Mouse (Mus musculus) megakaryocyte-erythroid progenitor cell, adult 5-6 weeks (primary cell): ENCODE measurements around the gene Pigs. TPM values are rescaled to one million over a fixed set of nuclear protein-coding genes. Genes with fewer than 3 reads are reported as not detected.
A peak's percentile ranks its signal among the peaks of the same experiment; 100 is the strongest.

Experiments
- ATAC-seq: replicated peaks from 2 replicates; pipeline ENCODE4 v1.8.0; 2016; ENCODE audit warnings: mild to moderate bottlenecking, inconsistent platforms; ENCODE audit not compliant: severe bottlenecking, poor library complexity, low FRiP score, low TSS enrichment
- total RNA-seq, 2 experiments: library from RNA; stranded (forward) in 1 of 2; stranded (reverse) in 1 of 2; fragments of 200-1000, 215-1000 nt in 1 of 2; fragments of >200 nt in 1 of 2; fragmentation: Nextera tagmentation in 1 of 2; gene quantifications; 2 replicates each; pipeline ENCODE4 v1.2.3; 2014 to 2017

Gene Pigs
- total RNA-seq (2014; fragmentation: Nextera tagmentation) (40.5 and 44.5 TPM in 2 replicates), total RNA-seq (2017) (10.0 and 10.4 TPM in 2 replicates)

DNA sequence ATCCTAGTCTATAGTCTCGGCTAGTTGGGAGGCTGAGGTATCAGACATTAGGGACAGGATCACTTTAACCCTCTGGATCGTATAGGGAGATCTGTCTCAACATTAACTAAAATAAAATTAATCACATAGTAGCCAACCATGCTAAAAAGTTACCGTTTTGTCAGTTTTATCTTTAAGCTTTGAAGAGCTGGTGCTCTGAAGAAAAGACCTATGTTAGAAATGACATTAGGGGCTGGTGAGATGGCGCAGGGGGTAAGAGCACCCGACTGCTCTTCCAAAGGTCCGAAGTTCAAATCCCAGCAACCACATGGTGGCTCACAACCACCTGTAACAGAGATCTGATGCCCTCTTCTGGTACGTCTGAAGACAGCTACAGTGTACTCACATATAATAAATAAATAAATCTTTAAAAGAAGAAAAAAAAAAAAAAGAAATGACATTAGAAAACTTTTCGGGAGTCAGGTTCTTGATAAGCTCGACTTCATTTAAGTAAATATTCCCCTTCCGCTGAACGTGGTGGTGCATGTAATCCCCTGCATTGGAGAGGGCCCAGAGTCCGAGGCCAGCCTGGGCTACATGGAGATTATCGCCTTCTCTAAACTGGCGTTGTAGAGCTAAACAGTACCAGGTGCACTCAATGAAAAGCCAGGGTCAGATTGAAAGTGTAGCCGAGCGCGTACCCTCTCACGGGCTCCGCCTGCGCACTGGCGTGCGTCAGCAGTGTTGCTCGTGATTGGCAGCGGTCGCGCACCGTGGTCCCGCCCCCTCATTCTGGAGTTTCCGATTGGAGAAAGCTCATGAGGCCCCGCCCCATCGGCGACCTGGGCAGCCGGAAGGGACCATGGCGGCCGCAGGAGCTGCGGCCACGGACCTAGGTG is at the start of gene Pigs:
Gene Pigs, plus strand, starts transcription at position 782 of the 878 bp plus-strand sequence.
- peak; percentile 97 for ATAC-seq

DNA sequence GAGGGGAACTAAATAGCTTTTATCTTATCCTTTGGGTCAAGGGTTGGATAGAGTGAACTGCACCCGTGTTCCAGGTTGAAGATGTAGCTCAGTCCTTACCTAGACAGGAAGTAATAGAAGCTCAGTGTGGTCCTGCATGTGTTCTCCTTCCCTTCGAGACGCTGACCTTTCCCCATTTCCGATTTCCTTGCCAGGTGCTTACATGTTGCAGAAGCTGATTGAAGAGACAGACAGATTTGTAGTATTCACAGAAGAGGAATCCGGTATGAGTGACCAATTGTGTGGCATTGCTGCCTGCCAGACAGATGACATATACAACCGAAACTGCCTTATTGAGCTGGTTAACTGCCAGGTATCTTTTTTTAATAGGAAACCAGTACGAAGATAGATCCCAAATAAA is 49.4 kb upstream of the Pigs start:
- no peak for ATAC-seq

DNA sequence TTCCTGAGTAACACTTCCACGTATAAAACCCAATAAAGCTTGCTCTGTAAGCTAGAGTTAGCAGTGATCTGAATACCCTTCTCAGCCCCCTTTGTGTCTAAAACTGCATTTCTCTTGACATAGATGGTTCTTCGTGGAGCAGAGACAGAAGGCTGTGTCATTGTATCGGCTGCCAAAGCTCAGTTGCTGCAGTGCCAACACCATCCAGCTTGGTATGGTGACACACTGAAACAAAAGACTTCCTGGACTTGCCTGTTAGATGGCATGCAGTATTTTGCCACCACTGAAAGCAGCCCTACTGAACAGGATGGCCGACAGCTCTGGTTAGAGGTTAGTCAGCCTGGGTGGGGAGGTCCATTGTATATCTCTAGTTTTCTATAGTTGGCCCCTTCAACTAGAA is 48.6 kb upstream of the Pigs start:
- ATAC-seq: no peak

DNA sequence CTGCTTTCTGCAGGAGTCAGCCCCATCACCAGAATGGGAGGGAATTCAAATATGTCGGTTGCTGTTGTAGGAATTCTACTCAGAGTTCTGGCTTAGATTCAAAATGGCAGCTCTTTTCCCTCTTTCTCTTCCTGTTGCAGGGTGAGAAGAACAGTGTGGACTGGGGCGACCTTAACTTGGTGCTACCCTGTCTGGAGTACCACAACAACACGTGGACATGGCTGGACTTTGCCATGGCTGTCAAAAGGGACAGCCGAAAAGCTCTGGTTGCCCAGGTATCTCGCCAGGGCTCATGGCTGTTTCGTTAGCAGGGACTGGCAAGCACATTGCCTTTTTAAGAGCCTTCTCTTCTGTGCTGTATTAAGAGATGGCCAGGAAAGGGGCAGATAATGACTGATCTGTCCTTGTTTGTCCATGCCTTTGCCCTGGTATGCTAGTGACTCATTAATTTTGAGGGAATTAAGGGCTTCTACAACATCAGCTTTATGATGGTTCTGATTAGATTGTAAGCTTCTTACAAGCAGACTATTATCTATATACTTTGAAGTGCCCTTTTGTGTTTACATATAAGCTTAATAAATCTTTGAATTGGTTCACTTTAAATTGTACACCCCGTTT is 39.0 kb upstream of the Pigs start:
- no peak for ATAC-seq

DNA sequence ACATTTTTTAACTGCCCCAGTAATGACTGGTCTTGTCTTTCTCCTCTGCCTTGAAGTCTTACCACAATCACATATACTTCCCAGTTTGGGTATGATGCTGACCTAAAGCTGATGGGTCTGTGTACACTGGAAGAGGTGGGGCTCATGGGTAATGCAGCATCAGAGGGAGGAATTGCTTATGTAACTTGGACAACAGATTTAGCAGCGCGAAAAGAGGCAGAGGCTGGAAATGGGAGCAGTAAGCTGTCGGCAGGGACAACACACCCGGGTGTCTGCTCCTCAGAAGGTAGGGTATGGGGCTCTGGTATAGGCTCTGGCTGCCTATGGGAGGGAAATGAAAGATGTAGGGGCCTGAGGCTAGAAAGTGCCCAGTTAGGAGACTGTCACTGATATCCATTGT is 37.6 kb upstream of the Pigs start, which contains the start of gene BC030499:
Gene BC030499, plus strand, starts transcription at position 188 of the 400 bp plus-strand sequence.
- ATAC-seq: no peak

DNA sequence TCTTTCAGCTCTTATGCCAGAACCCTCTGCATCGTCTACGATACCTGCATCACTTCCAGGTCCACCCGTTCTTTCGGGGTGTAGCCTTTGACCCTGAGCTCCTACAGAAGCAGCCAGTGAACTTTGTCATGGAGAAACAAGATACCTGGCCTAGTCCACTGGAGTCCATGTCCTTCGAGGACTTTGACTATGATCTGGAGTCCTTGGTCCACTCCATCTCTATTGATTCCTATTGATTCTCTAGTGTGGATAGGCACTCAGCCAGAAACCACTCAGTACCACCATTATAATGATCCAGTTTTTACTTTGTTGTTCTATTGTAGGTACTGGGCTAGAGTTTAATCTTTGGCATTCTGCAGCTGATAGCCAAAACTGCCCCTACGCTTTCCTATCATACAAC is 33.6 kb upstream of the Pigs start:
- no peak for ATAC-seq

DNA sequence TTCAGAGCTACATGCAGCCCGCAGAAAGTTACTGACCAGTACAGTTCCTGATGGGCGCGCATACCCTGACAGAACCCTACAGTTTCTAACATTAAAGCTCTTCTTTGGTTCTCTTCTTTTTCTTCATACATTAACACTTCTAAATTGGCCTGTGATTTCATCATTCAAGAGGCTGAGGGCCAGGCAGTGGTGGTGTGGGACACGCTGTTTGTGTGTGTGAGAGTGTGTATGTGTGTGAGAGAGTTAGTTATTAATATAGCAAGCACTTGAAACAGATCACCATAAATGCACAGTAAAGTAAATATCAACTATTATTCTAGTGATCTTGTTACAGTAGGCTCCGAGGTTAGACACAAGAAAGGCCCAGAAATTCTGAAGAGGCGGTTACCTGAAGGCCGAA is 27.3 kb upstream of the Pigs start:
- no peak for ATAC-seq

DNA sequence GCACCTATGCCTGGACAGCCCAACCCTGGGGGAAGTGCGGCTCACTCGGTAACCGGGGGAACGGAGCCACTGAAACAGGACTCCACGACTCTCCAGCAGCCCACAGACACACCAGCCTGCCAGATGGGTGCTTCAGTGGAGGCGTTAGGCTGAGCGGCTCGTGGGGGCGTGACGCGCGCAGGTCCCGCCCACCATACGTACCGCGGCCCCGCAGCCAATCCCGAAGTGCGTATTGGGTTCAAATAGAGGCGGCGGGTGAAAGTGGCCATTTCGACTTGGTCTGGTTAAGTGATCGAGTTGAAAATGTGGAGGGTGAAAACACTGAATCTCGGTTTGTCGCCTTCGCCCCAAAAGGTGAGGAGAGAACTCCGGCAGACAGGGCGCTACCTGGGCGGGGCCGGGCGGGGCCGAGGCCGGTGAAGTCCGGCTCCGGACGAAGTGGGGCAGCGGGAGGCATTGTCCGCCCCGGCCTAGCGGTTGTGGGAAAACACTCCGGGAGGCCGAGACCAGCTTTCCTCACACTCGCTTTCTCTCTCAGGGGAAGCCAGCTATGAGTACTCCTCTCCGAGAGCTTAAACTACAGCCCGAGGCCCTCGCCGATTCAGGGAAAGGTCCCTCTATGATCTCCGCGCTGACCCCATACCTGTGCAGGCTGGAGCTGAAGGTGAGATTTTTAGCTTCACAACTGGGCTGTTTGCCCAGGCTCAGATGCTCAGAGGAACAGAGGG is 26.7 kb upstream of the Pigs start, which contains the start of gene Spag5:
Gene Spag5, plus strand, starts transcription at position 173 of the 728 bp plus-strand sequence.
- peak; percentile 100 for ATAC-seq

DNA sequence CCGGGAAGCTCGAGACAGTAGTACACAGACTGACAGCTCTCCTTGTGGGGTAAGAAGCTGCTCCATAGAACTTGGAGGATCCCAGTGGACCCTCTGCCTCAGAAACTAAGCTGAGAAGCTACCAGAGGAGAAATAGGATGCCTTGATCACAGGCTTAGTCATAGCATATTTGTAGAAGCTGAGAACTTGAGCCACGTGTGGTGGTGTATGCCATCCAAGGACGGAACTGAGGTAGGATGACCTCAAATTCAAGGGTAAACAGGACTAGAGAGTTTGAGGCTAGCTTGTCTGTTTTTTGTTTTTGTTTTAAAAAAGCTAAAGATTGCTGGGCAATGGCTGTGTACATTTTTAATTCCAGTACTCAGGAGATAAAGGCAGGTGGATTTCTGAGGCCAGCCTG is 22.9 kb upstream of the Pigs start:
- no peak for ATAC-seq

DNA sequence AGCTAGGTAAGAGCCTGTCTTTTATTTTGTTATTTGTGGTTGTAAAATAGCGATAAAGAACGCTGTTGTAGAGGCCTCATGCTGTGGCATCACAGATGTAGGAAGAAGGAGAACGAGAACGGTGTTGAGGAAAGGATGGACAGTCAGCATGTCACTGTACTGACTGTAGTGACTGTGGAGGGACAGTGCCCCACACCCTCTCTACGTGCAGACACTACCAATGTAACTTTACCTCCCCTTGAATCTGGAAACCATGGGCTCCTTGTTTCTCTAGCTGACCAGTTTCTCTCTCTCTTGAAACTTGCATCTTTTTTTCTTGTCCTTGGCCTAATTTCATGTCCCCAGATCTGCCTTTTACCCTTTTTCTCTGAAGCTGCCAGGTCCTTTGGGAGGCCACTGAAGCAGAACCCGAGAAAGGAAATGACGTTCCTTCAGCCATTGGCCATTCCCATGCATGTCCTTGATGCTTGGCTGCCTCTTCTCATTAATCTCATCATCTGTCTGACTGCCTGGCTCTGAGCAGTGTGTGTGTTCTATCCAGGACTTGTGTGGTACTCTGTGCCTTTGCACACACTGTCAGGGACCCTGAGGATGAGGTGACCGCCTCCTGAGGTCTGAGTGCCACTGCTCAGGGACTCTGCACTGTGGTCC is 17.2 kb upstream of the Pigs start:
- no peak for ATAC-seq

DNA sequence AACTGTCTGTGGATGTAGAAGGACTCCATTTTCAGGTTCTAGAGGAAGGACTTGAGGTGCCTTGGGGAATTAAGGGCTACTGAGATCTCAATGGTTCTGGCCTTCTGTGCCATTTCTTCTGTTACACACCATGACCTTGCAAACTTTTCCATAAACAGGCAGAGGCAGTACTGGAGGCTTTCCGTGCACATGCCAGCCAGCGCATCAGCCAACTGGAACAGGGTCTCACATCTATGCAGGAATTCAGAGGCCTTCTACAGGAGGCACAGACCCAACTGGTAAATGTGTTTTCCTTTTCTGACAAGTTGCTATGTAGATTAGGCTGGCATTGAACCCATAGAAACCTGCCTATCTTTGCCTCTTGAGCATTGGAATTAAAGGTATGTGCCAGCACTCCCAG is 14.6 kb upstream of the Pigs start:
- no peak for ATAC-seq

DNA sequence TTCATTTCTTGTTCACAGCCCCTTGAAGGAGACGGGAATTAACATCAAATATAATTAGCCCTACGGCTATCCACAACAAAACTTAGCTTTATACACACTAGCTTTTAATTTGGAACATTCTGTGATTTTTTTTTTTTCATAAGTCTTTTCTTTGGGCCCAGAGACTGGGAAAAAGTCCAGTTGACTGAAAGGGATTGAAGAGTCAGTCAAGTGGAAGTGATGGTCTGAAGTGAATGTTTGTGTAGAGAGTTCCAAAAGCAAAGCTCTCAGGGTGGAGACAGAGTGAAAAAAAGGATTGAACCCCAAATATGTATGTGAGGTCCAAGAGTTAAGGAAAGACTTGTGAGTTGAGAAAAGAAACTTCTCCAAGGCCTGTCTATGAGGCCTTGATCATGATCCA is 9.8 kb upstream of the Pigs start:
- ATAC-seq: no peak

DNA sequence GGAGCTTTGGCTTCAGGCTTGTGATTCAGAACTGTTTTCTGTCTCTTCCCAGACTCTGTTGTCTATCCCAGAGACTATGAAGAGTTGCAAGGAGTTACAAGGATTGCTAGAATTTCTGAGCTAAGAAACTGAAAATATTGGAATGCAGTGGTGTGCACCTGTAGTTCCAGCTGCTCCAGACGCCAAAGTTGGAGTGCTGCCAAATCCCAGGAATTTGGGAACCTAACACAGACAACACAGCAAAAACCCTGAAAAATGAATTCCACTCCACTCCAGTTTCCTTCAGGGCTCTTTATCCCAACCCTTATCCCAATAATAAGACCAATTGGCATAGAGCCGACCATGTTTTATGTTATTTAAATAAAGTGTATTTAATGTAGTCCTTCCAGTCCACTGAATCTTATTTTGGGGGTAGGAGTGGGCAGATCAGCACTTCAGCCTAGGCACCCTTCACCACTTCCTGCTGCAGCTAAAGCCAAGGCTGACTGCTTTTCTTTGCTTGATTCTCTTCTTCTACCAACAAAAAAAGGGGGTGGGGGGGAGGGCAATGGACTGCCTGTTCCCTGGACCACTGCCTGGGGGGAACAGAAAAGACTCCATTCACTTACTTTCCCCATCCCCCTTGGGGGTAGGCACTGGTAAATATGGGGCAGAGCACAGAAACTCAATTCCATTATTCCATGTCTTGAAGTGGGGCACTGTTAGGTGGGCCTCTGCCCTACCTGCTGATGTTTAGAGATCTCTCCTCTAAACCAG is 6.0 kb upstream of the Pigs start:
- ATAC-seq: no peak

DNA sequence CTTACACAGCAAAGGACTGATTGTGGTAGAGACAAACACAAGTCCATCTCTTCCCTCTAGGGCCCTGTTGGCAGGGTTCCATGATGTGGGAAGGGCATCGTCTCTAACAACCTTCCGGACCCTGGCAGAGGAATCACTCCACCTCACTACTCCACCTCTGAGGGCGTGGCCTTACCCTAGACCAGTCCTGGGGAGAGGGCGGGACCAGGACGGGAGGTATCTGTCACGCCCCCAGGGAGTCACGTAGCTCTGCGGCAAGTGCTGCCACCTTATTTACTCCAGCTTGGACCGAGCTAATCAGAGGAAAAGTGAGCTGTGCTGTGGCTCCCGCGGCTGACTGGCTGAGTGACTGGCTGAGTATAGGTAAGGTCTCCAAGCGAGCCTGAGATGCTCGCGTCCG is 5.4 kb upstream of the Pigs start, which contains the start of gene Aldoc:
Gene Aldoc, plus strand, starts transcription at position 109 of the 400 bp plus-strand sequence.
- ATAC-seq: peak; percentile 98

DNA sequence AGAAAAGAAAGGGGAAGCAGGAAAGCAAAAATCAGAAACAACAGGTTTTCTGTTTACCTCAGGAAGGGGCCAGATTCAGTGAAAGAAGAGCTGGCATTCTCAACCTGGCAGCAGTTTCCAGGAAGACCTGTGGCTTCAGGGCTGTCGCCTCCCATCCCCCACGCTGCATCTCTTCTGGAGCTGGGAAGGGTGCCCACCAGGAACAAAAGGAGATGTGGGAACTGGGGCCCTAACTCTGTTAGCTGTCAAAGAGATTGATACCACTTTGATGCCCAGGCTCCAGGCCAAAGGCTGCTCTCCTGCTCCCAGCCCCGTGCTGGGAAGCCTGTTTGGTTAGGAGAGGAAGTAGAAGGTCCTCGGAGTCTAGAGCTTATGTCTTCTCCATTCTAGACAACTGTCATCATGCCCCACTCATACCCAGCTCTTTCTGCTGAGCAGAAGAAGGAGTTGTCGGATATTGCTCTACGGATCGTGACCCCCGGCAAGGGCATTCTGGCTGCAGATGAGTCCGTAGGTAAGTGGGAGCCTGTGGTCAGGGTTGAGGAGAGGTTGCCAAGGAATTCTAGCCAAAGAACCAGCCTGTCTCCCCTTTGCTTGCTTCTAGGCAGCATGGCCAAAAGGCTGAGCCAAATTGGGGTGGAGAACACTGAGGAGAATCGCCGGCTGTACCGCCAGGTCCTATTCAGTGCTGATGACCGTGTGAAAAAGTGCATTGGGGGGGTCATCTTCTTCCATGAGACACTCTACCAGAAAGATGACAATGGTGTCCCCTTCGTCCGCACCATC is 4.0 kb upstream of the Pigs start:
- ATAC-seq: no peak

DNA sequence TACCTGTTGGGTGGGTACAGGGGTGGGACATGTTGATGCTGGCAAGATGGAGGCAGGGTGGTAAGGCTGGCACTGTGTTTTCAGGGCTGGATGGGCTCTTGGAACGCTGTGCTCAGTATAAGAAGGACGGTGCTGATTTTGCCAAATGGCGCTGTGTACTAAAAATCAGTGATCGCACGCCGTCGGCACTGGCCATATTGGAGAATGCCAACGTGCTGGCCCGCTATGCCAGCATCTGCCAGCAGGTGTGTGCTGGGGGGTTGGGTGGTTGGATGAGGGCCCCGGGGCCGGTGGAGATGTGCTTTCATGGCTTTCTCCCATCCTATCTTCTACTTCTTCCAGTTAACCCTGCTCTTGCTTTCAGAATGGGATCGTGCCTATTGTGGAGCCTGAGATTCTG is 3.2 kb upstream of the Pigs start:
- no peak for ATAC-seq

DNA sequence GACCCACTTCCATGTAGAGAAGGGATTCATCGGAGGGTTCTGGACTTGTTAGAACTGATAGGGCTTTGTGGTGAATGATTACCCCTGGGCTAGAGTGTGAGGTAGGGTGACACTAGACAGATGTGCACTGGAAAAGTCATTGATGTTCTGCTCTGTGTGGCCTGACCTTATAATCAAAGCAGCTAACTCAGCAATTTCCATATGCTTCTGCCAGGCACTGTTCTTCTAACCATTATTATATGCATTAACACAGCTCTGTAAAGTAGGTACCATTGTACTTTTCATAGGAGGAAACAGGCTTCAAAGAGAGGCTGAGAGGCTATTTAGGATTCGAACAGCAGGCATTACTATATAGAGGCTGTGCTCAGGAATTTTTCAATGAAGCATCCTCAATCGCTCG is 1.0 kb upstream of the Pigs start:
- ATAC-seq: no peak

DNA sequence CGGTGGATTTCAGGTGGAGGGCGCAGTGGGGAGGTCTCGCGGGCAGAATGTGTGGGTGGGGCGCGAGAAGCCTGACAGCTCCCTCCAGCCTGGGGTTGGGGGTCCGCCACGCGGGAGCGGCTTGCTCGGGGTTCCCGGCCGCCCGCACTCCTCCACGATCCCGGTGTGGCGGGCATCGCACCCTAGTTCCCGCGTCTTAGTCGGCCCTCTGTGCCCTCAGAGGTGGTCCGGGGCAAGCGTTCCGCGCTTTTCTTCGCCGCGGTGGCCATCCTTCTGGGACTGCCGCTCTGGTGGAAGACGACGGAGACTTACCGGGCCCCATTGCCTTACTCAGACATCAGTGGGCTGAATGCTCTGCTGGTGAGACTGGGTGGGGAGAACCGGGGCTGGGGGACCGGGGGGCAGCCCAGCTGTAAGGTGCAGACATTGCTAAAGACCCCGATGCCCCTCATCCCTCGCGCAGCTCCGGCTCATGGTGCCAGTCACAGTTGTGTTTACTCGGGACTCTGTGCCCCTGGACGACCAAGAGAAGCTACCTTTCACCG is 369 bp downstream of the Pigs start:
- peak; percentile 20; the same call in 1 of the 2 replicates for ATAC-seq
